Mouse (Mus musculus) layer of hippocampus, adult 2 months (tissue): ENCODE results near the gene 3300002I08Rik. TPM values are rescaled to one million over a fixed set of nuclear protein-coding genes. Genes with fewer than 3 reads are reported as not detected.

Source experiments
- DNase-seq, 2 experiments: peaks; one replicate each; pipeline ENCODE4 v3.0.0; 2022; ENCODE audit warnings: low spot score in 2 of 2
- H3K27ac ChIP-seq: fragments of 200-600 bp; 2 replicates; pipeline ENCODE4 v1.8.1; 2022
- H3K4me3 ChIP-seq: fragments of 200-600 bp; 2 replicates; pipeline ENCODE4 v1.8.1; 2022; ENCODE audit warnings: mild to moderate bottlenecking
- CTCF ChIP-seq: fragments of 200-600 bp; conservative IDR thresholded peaks from 2 replicates; pipeline ENCODE4 v1.8.1; 2022; ENCODE audit warnings: antibody characterized with exemption, mild to moderate bottlenecking, moderate library complexity
- total RNA-seq, 2 experiments: library from RNA; stranded (reverse); gene quantifications; 2 replicates each; pipeline ENCODE4 v1.2.3; 2021

3300002I08Rik gene
- total RNA-seq, 2 experiments from 2014 or later: 8.9 to 9.5 TPM

DNA sequence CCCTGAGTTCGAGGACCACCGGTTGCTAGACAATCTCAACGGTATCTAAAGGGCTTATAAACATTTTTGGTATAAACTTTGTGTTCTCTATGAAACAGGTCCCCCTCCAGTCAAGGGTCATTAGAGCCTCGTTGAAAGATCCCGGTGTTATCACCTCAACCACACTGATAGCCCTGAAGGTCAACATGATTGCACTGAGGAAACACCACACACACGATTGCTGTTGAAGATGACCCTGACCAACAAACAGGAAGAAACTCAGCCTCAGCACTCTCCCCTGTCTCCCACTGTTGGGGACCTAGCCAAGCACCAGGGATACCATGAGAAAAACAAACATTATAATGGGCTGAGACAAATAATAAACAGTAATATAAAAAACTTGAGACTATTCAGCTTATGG, 68.9 kb downstream of the 3300002I08Rik start:
- Histone ChIP-seq H3K27ac (no peak overlapping the region), H3K4me3 (no peak overlapping the region)
- DNase-seq: no peak
- no peak for TF ChIP-seq CTCF

Other genes starting within 250 kb of the 3300002I08Rik start
- gene Zfp120, start 226.1 kb downstream of the 3300002I08Rik start, total RNA-seq: 10 to 100 TPM; 10.9 to 11.4 TPM
- gene Gm10770, start 183.1 kb downstream of the 3300002I08Rik start, total RNA-seq: not detected
- gene Gm14139, start 181.0 kb downstream of the 3300002I08Rik start, total RNA-seq: not detected
- gene Zfp937, start 144.7 kb downstream of the 3300002I08Rik start, total RNA-seq: 10 to 100 TPM; 10.1 to 11.8 TPM
- 1 to 10 TPM; 5.5 to 5.7 TPM for gene Gm21994, start 107.2 kb downstream of the 3300002I08Rik start, total RNA-seq
- under 1 TPM; 0.15 to 0.18 TPM for gene Gm14124, start 105.2 kb downstream of the 3300002I08Rik start, total RNA-seq
- gene Gm10130, start 39.1 kb downstream of the 3300002I08Rik start, total RNA-seq: 1 to 10 TPM; 3.2 to 3.3 TPM
- gene Zfp442, start 88.7 kb upstream of the 3300002I08Rik start, total RNA-seq: 1 to 10 TPM; 8.1 to 9.4 TPM
- under 1 TPM in 1 of 2 experiments, not detected in 1; 0.26 TPM for gene Zfp345, start 122.3 kb upstream of the 3300002I08Rik start, total RNA-seq
- gene Cst7, start 207.7 kb upstream of the 3300002I08Rik start, total RNA-seq: under 1 TPM in 1 of 2 experiments, not detected in 1; 0.38 TPM
- gene Apmap, start 245.8 kb upstream of the 3300002I08Rik start, total RNA-seq: 10 to 100 TPM; 56.7 to 57.2 TPM